Mouse (Mus musculus) kidney, adult 2 months (tissue): Measurements from ENCODE around the gene Slc10a3.

Source experiments
- CTCF ChIP-seq: fragments of 200-500 bp; conservative IDR thresholded peaks from 2 replicates; pipeline ENCODE4 v1.5.1; 2011; ENCODE audit warnings: low read depth, mild to moderate bottlenecking, control low read depth, low read length, moderate library complexity, mixed read lengths; ENCODE audit not compliant: insufficient read depth, insufficient read length
- POLR2A ChIP-seq: fragments of 200-500 bp; IDR thresholded peaks from one replicate; pipeline ENCODE4 v1.6.1; 2011; ENCODE audit warnings: low read depth, low read length, control low read depth

DNA sequence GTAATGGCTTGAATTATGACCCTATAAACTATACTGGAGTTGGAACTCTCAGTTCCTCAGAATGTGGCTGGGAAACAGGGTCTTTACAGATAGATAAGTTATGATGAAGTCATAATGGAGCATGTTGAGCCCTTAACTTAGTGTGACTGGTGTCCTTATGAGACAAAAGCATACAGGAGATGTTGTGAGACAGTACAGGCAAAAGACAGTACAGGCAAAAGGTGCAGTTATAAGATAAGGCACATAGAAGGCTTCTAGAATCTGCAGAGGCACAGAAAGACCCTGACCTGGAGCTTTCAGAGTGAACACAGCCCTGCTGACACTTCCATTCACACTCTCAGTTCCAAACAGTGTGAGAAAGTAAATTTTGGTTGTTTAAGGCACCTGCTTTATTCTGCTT lies 15.0 kb upstream of the Slc10a3 start:
- TF ChIP-seq CTCF (no peak), POLR2A (no peak)
